Mouse (Mus musculus) liver, embryonic 14.5 days (tissue): ENCODE measurements around the gene Rpl3l. TPM values are rescaled to one million over a fixed set of nuclear protein-coding genes. Genes with fewer than 3 reads are reported as not detected.

Source experiments
- ATAC-seq: fragments of 200-750 bp; cut with Nextera tagmentation; 2 replicates; pipeline ENCODE4 v1.8.0; 2017; ENCODE audit warnings: moderate number of reproducible peaks, mild to moderate bottlenecking, moderate library complexity; ENCODE audit not compliant: insufficient read depth
- DNase-seq, 3 experiments: peaks; one replicate each; pipeline ENCODE4 v3.0.0-alpha.2; 2012 to 2013; ENCODE audit warnings: low read depth in 3 of 3, low spot score in 3 of 3
- H3K27ac ChIP-seq: fragments of 300-500 bp; sonication (generic); 2 replicates; pipeline ENCODE4 v1.5.1; 2014; ENCODE audit warnings: moderate library complexity, mild to moderate bottlenecking, control low read depth, inconsistent platforms
- H3K27me3 ChIP-seq: fragments of 300-500 bp; sonication (generic); 2 replicates; pipeline ENCODE4 v1.6.1; 2014; ENCODE audit warnings: mild to moderate bottlenecking, low read length, moderate library complexity; ENCODE audit not compliant: control insufficient read depth, insufficient read depth
- H3K36me3 ChIP-seq: fragments of 300-500 bp; sonication (generic); replicated peaks from 2 replicates; pipeline ENCODE4 v1.6.1; 2014; ENCODE audit warnings: low read depth; ENCODE audit not compliant: control insufficient read depth, insufficient read depth
- H3K4me1 ChIP-seq, 2 experiments: fragments of 200-500 bp in 1 of 2; fragments of 300-500 bp in 1 of 2; sonication (generic) in 1 of 2; replicated peaks; 2 replicates each; pipeline ENCODE4 v1.6.1; 2012 to 2014; ENCODE audit warnings: antibody characterized with exemption in 1 of 2, inconsistent platforms in 1 of 2, low read length in 1 of 2; ENCODE audit not compliant: control insufficient read depth in 2 of 2, insufficient read depth in 2 of 2
- H3K4me2 ChIP-seq: fragments of 300-500 bp; sonication (generic); 2 replicates; pipeline ENCODE4 v1.6.1; 2014; ENCODE audit warnings: low read depth, mild to moderate bottlenecking, control low read depth, moderate library complexity
- H3K4me3 ChIP-seq, 2 experiments: fragments of 200-500 bp in 1 of 2; fragments of 300-500 bp in 1 of 2; sonication (generic) in 1 of 2; 2 replicates each; pipeline ENCODE4 v1.5.1; 2012 to 2014; ENCODE audit warnings: low read depth in 2 of 2, low read length in 2 of 2, mild to moderate bottlenecking in 2 of 2, control low read depth in 1 of 2, inconsistent platforms in 1 of 2, moderate library complexity in 1 of 2; ENCODE audit not compliant: insufficient read depth in 1 of 2
- H3K9ac ChIP-seq: fragments of 300-500 bp; sonication (generic); replicated peaks from 2 replicates; pipeline ENCODE4 v1.6.1; 2014; ENCODE audit warnings: mild to moderate bottlenecking, control low read depth, moderate library complexity
- H3K9me3 ChIP-seq: fragments of 300-500 bp; sonication (generic); 2 replicates; pipeline ENCODE4 v1.6.1; 2016; ENCODE audit warnings: low read length, mixed read lengths; ENCODE audit not compliant: control insufficient read depth
- CTCF ChIP-seq: IDR thresholded peaks from 2 replicates; pipeline ENCODE4 v1.5.1; 2016; ENCODE audit warnings: antibody characterized with exemption, low read depth, control low read depth
- EP300 ChIP-seq: IDR thresholded peaks from 2 replicates; pipeline ENCODE4 v1.6.1; 2016; ENCODE audit warnings: antibody characterized with exemption, low read depth
- WGBS: fragments of 180-500 bp; shearing (Covaris S2); extraction: QIAGEN DNeasy Blood & Tissue Kit; methylation state at CpG from one replicate; pipeline ENCODE4 v1.1.7; 2014; ENCODE audit not compliant: insufficient replicate concordance; 5-methylcytosine and 5-hydroxymethylcytosine counted together
- polyA plus RNA-seq, 2 experiments: library from polyadenylated mRNA; depleted of rRNA in 1 of 2; stranded (reverse) in 1 of 2; unstranded in 1 of 2; fragments of >200 nt; fragmentation: Nextera tagmentation in 1 of 2; extraction: Ambion mirVana in 1 of 2; gene quantifications; 2 replicates each; pipeline versions ENCODE4 v1.2.1 to v1.2.3; 2012 to 2014

Rpl3l gene
- polyA plus RNA-seq, 2 experiments, result 0.03 TPM; not detected in 1

DNA sequence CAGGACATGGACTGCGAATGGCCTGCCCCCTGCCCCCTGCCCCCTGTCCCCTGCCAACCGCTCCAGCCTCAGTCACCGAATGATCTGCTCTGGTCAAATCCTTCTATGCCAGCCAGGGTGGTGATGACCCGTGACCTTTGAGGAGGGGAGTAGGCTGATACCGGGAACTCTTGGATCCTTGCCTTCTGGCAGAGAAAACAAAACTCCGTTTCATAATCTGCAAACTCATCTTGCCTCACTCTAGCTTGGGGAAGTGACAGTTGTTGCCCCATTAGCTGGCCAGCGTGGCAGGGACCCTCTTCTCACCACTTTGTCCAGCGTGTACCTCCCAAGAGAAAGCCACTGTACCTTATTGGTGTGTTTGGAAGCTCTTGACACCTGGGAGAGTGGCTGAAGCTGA, 14.7 kb downstream of the Rpl3l start:
- Histone ChIP-seq H3K4me1 (peaks cover 9 to 13% of the 10 kb centered on the region in 2 experiments), H3K9ac (no peak overlapping the region), H3K4me2 (no peak overlapping the region), H3K27ac (no peak overlapping the region), H3K27me3 (no peaks in the 10 kb centered on the region; the same call in 1 of the 2 replicates), H3K9me3 (no peaks in the 10 kb centered on the region), H3K4me3 (no peak overlapping the region), H3K36me3 (no peaks in the 10 kb centered on the region; the same call in 1 of the 2 replicates)
- DNase-seq (no peak), ATAC-seq (no peak)
- WGBS, result 60% methylated on average over 8 of the region's 8 CpGs
- TF ChIP-seq EP300, result no peak
- no peak for TF ChIP-seq CTCF

DNA sequence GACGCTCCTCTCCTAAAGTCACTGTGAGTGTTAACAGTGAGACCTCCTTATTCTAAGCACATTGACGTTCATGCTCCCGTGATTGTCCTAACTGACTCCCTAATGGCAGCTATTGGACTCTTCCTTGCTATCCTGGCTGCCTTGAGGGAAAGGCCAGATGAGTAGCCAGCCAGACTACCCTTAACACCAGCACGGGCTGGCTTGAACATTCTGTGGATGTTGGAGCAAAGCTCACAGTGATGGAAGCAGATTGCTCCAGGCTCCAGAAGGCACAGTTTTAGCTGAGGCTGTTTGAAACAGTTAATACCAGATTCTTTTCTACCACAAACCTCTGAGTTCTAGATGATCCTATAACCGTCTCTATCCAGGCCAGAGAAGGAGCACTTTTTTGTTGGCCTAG, 16.3 kb downstream of the Rpl3l start:
- WGBS, result 65% methylated on average over 5 of the region's 5 CpGs
- TF ChIP-seq EP300 (no peak), CTCF (no peak)
- Histone ChIP-seq H3K27me3 (no peaks in the 10 kb centered on the region; the same call in 1 of the 2 replicates), H3K4me2 (no peak overlapping the region), H3K4me1 (0 out of 4 replicates have a peak, but pooled peaks cover 0 to 3% of the 10 kb centered on the region in 2 experiments), H3K9me3 (no peaks in the 10 kb centered on the region), H3K9ac (no peak overlapping the region), H3K27ac (no peak overlapping the region), H3K4me3 (no peak overlapping the region), H3K36me3 (no peaks in the 10 kb centered on the region; the same call in 1 of the 2 replicates)
- ATAC-seq (no peak), DNase-seq (no peak)

DNA sequence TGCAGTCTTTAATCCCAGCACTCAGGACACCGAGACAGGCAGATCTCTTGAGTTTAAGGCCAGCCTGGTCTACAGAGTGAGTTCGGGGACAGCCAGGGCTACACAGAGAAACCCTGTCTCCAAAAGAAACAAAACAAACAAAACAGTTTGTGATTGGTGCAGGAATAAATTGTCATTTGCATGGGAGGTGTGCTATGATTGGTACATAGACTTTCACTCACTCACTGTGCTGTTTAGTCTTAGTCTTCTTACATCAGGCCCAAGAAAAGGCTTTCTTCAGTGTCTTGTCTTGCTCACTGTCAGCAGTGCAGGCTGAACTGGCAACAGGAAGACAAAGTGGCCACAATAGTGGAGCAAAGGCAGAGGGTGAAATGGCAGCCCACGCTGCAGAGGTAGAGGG, 16.8 kb downstream of the Rpl3l start:
- Histone ChIP-seq H3K9me3 (no peaks in the 10 kb centered on the region), H3K36me3 (no peaks in the 10 kb centered on the region; the same call in 1 of the 2 replicates), H3K4me1 (0 out of 4 replicates have a peak, but pooled peaks cover 0 to 3% of the 10 kb centered on the region in 2 experiments), H3K9ac (no peak overlapping the region), H3K4me3 (no peak overlapping the region), H3K27ac (no peak overlapping the region), H3K27me3 (no peaks in the 10 kb centered on the region; the same call in 1 of the 2 replicates), H3K4me2 (no peak overlapping the region)
- ATAC-seq (no peak), DNase-seq (no peak)
- 65% methylated on average over 3 of the region's 3 CpGs for WGBS
- TF ChIP-seq EP300 (no peak), CTCF (no peak)

DNA sequence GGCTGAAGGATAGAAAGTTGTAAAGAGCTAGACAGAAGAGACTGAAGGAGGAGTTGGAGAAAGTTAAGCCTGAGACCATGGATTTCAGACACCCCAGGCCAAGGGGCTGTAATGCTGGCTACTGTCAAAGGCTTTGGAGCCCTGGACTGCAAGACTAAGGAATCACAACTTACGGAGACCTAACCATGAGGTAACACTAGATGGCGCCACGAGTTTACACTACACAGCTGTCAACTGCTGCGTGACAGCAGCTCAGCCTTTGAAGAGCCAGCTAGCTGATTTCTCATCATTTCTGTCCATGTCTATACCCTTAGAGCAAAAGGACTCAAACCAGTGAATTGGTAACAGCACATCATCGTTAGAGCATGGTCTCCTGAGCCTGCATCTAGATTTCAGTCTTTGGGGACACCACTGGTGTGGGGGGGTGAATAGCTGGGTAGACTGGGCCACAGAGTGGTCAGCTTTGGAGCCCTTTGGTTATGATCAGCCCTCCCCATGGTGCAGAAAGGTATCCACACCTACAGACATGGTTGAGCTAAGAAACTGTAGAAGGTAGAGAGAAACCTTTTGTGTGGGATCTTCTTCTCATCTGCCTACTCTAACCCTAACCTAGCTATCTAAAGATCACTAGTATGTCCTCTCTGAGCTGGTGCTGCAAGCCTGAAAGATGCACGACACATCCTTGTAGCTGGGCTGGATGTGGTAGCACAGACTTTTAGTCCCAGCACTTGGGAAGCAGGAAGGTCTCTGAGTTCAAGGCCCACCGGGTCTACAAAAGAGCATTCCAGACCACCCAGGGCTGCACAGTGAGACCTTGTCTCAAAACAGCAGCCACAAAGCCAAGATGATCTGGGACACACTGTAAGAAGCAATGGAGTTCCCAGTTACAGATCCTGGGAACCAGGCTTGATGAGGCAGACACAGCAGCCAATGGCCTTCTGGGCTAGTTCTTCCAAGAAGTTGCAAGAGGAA, 18.2 kb downstream of the Rpl3l start:
- TF ChIP-seq CTCF (peak; percentile 93), EP300 (no peak)
- Histone ChIP-seq H3K27ac (no peak overlapping the region), H3K9ac (no peak overlapping the region), H3K4me2 (no peak overlapping the region), H3K9me3 (no peaks in the 10 kb centered on the region), H3K27me3 (peaks cover 11% of the 10 kb centered on the region), H3K4me3 (no peak overlapping the region), H3K4me1 (0 out of 4 replicates have a peak, but pooled peaks cover 0 to 3% of the 10 kb centered on the region in 2 experiments), H3K36me3 (no peaks in the 10 kb centered on the region)
- 17% methylated on average over 7 of the region's 7 CpGs for WGBS
- peak; percentile 44; the same call in 1 of the 2 replicates for ATAC-seq
- DNase-seq, result peak; percentile 62 to 74 (median 65)

DNA sequence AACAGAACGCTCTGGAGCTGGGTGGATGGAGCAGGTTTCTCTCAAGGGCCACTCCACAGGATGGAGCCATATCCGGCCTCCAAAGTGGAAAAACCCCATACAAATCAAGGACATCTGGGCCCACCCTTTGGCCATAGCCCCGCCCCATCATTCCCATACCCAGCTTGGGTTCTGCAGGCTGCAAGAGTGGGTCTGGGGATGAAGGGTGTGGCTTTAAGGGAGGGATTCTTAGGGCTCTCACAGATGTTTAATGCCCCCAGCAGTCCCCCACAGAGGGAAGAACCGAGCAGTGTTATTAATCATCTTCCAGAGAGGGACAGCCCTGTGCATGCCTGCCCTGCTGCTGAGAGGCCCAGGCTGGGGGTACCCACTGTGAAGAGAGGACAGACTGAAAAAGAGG, 19.4 kb downstream of the Rpl3l start:
- Histone ChIP-seq H3K36me3 (no peaks in the 10 kb centered on the region), H3K27ac (no peak overlapping the region), H3K4me1 (0 out of 4 replicates have a peak, but pooled peaks cover 0 to 3% of the 10 kb centered on the region in 2 experiments), H3K27me3 (peaks cover 21% of the 10 kb centered on the region), H3K9ac (no peak overlapping the region), H3K4me3 (no peak overlapping the region), H3K9me3 (no peaks in the 10 kb centered on the region), H3K4me2 (no peak overlapping the region)
- DNase-seq (no peak), ATAC-seq (no peak)
- no peak for TF ChIP-seq CTCF
- no peak for TF ChIP-seq EP300
- 32% methylated on average over 4 of the region's 4 CpGs for WGBS
